Mouse (Mus musculus): ENCODE results near the gene Cux1. TPM values are rescaled to one million over a fixed set of nuclear protein-coding genes. Genes with fewer than 3 reads are reported as not detected.
"Not testable (repeated sequence)": the region's sequence is repeated elsewhere in the genome, so short reads cannot be mapped to it uniquely, and the experiment has no call there.

Gene Cux1
- polyA plus RNA-seq, 1 experiment from 2014 or later: 82.3 TPM

- not testable (repeated sequence) for H3K36me3 ChIP-seq; H3K9ac ChIP-seq (replicated peaks); H3K9me3 ChIP-seq; H3K27ac ChIP-seq; H3K4me2 ChIP-seq; H3K4me3 ChIP-seq (replicated peaks); ATAC-seq (ENCODE audit: insufficient number of reproducible peaks, insufficient read depth, low FRiP score, low TSS enrichment, low read depth); H3K27me3 ChIP-seq
- H3K4me1 ChIP-seq (replicated peaks): peaks cover 54% of the 10 kb centered on the region
- WGBS: 61% methylated on average over 2 of the region's 2 CpGs
Observed at GRCm38 (mm10) chr5:136470985-136471735, 96.1 kb downstream of the Cux1 start.

GRCm38 (mm10) chr5:136469301-136469700 is 98.0 kb downstream of the Cux1 start:
- Histone ChIP-seq H3K27me3 (no peaks in the 10 kb centered on the region), H3K4me2 (no peak overlapping the region), H3K27ac (no peak overlapping the region), H3K4me1 (replicated peaks) (peaks cover 68% of the 10 kb centered on the region), H3K9ac (replicated peaks) (no peak overlapping the region), H3K9me3 (no peaks in the 10 kb centered on the region), H3K36me3 (no peaks in the 10 kb centered on the region), H3K4me3 (replicated peaks) (no peak overlapping the region)
- 32% methylated on average over 1 of the region's 1 CpGs for WGBS
- no peak for ATAC-seq (ENCODE audit: insufficient number of reproducible peaks, insufficient read depth, low FRiP score, low TSS enrichment, low read depth)

GRCm38 (mm10) chr5:136467360-136467999 is 99.8 kb downstream of the Cux1 start:
- H3K27me3 ChIP-seq: no peaks in the 10 kb centered on the region
- H3K27ac ChIP-seq: no peak overlapping the region
- no peak overlapping the region for H3K9ac ChIP-seq (replicated peaks)
- H3K4me2 ChIP-seq: no peak overlapping the region
- 0 out of 2 replicates have a peak, but pooled peaks have one; percentile 59 for ATAC-seq (ENCODE audit: insufficient number of reproducible peaks, insufficient read depth, low FRiP score, low TSS enrichment, low read depth)
- no peaks in the 10 kb centered on the region for H3K9me3 ChIP-seq
- H3K4me3 ChIP-seq (replicated peaks): no peak overlapping the region
- WGBS: 17% methylated on average over 6 of the region's 8 CpGs
- H3K36me3 ChIP-seq: no peaks in the 10 kb centered on the region
- peaks cover 66% of the 10 kb centered on the region for H3K4me1 ChIP-seq (replicated peaks)

GRCm38 (mm10) chr5:136465770-136466406 is 101.4 kb downstream of the Cux1 start:
- no peaks in the 10 kb centered on the region for H3K9me3 ChIP-seq
- 64% methylated on average over 11 of the region's 11 CpGs for WGBS
- no peak overlapping the region for H3K9ac ChIP-seq (replicated peaks)
- no peak for ATAC-seq (ENCODE audit: insufficient number of reproducible peaks, insufficient read depth, low FRiP score, low TSS enrichment, low read depth)
- H3K4me2 ChIP-seq: no peak overlapping the region
- no peaks in the 10 kb centered on the region for H3K36me3 ChIP-seq
- no peak overlapping the region for H3K27ac ChIP-seq
- no peak overlapping the region for H3K4me3 ChIP-seq (replicated peaks)
- no peaks in the 10 kb centered on the region for H3K27me3 ChIP-seq
- peaks cover 62% of the 10 kb centered on the region for H3K4me1 ChIP-seq (replicated peaks)

- 69% methylated on average over 5 of the region's 5 CpGs for WGBS
- no peaks in the 10 kb centered on the region for H3K9me3 ChIP-seq
- no peaks in the 10 kb centered on the region for H3K27me3 ChIP-seq
- H3K36me3 ChIP-seq: no peaks in the 10 kb centered on the region
- H3K4me1 ChIP-seq (replicated peaks): peaks cover 62% of the 10 kb centered on the region
- H3K4me3 ChIP-seq (replicated peaks): no peak overlapping the region
- no peak overlapping the region for H3K9ac ChIP-seq (replicated peaks)
- no peak overlapping the region for H3K4me2 ChIP-seq
- ATAC-seq (ENCODE audit: insufficient number of reproducible peaks, insufficient read depth, low FRiP score, low TSS enrichment, low read depth): no peak
- no peak overlapping the region for H3K27ac ChIP-seq
Observed at GRCm38 (mm10) chr5:136465366-136465765, 101.9 kb downstream of the Cux1 start.

- Histone ChIP-seq H3K4me2 (no peak overlapping the region), H3K9me3 (no peaks in the 10 kb centered on the region), H3K36me3 (0 out of 2 replicates have a peak, but pooled peaks cover 3% of the 10 kb centered on the region), H3K4me1 (replicated peaks) (peaks cover 62% of the 10 kb centered on the region), H3K9ac (replicated peaks) (no peak overlapping the region), H3K4me3 (replicated peaks) (no peak overlapping the region), H3K27me3 (no peaks in the 10 kb centered on the region), H3K27ac (no peak overlapping the region; the same call in 1 of the 2 replicates)
- 51% methylated on average over 3 of the region's 3 CpGs for WGBS
- ATAC-seq (ENCODE audit: insufficient number of reproducible peaks, insufficient read depth, low FRiP score, low TSS enrichment, low read depth): no peak
Observed at GRCm38 (mm10) chr5:136464849-136465248, 102.4 kb downstream of the Cux1 start.

- H3K27ac ChIP-seq: no peak overlapping the region
- 0 out of 2 replicates have a peak, but pooled peaks cover 5% of the 10 kb centered on the region for H3K36me3 ChIP-seq
- H3K9ac ChIP-seq (replicated peaks): no peak overlapping the region
- H3K27me3 ChIP-seq: no peaks in the 10 kb centered on the region
- WGBS: 78% methylated on average over 2 of the region's 2 CpGs
- no peak overlapping the region for H3K4me2 ChIP-seq
- peaks cover 59% of the 10 kb centered on the region for H3K4me1 ChIP-seq (replicated peaks)
- H3K9me3 ChIP-seq: no peaks in the 10 kb centered on the region
- ATAC-seq (ENCODE audit: insufficient number of reproducible peaks, insufficient read depth, low FRiP score, low TSS enrichment, low read depth): no peak
- no peak overlapping the region for H3K4me3 ChIP-seq (replicated peaks)
Observed at GRCm38 (mm10) chr5:136464128-136464527, 103.2 kb downstream of the Cux1 start.

GRCm38 (mm10) chr5:136462613-136463012 is 104.7 kb downstream of the Cux1 start:
- peaks cover 56% of the 10 kb centered on the region for H3K4me1 ChIP-seq (replicated peaks)
- no peak for ATAC-seq (ENCODE audit: insufficient number of reproducible peaks, insufficient read depth, low FRiP score, low TSS enrichment, low read depth)
- 54% methylated on average over 6 of the region's 6 CpGs for WGBS

GRCm38 (mm10) chr5:136459901-136460300 is 107.4 kb downstream of the Cux1 start:
- Histone ChIP-seq H3K9ac (replicated peaks) (no peak overlapping the region), H3K4me1 (replicated peaks) (peaks cover 31% of the 10 kb centered on the region), H3K36me3 (0 out of 2 replicates have a peak, but pooled peaks cover 5% of the 10 kb centered on the region), H3K4me3 (replicated peaks) (no peak overlapping the region), H3K27ac (no peak overlapping the region), H3K27me3 (no peaks in the 10 kb centered on the region), H3K4me2 (no peak overlapping the region), H3K9me3 (no peaks in the 10 kb centered on the region)
- WGBS: 92% methylated on average over 6 of the region's 6 CpGs
- no peak for ATAC-seq (ENCODE audit: insufficient number of reproducible peaks, insufficient read depth, low FRiP score, low TSS enrichment, low read depth)

More at GRCm38 (mm10) chr5:136462613-136463012, 104.7 kb downstream of the Cux1 start:
- Histone ChIP-seq H3K27me3 (no peaks in the 10 kb centered on the region), H3K36me3 (0 out of 2 replicates have a peak, but pooled peaks cover 5% of the 10 kb centered on the region), H3K4me3 (replicated peaks) (no peak overlapping the region), H3K9ac (replicated peaks) (no peak overlapping the region), H3K4me2 (no peak overlapping the region), H3K9me3 (no peaks in the 10 kb centered on the region), H3K27ac (no peak overlapping the region)

- Histone ChIP-seq H3K9me3 (no peaks in the 10 kb centered on the region), H3K4me2 (no peak overlapping the region), H3K27me3 (no peaks in the 10 kb centered on the region), H3K4me3 (replicated peaks) (no peak overlapping the region), H3K4me1 (replicated peaks) (peaks cover 22% of the 10 kb centered on the region), H3K9ac (replicated peaks) (no peak overlapping the region), H3K27ac (0 out of 2 replicates have a peak overlapping the region, but pooled peaks have one; percentile 26), H3K36me3 (0 out of 2 replicates have a peak, but pooled peaks cover 5% of the 10 kb centered on the region)
- ATAC-seq (ENCODE audit: insufficient number of reproducible peaks, insufficient read depth, low FRiP score, low TSS enrichment, low read depth): no peak
- 82% methylated on average over 11 of the region's 11 CpGs for WGBS
Observed at GRCm38 (mm10) chr5:136458893-136459499, 108.3 kb downstream of the Cux1 start.
